Mouse (Mus musculus) C2C12 (cell line): ENCODE measurements around the gene 9230102O04Rik. TPM values are rescaled to one million over a fixed set of nuclear protein-coding genes. Genes with fewer than 3 reads are reported as not detected.

Experiments
- H3K27me3 ChIP-seq: one replicate; pipeline ENCODE4 v1.6.1; 2011; ENCODE audit not compliant: control insufficient read depth, insufficient read depth, insufficient read length
- H3K36me3 ChIP-seq: one replicate; pipeline ENCODE4 v1.6.1; 2011; ENCODE audit not compliant: control insufficient read depth, insufficient read depth
- H3K4me3 ChIP-seq: one replicate; pipeline ENCODE4 v1.5.1; 2011; ENCODE audit warnings: mild to moderate bottlenecking, control low read depth; ENCODE audit not compliant: poor library complexity, insufficient read depth, severe bottlenecking
- H3K79me2 ChIP-seq: one replicate; pipeline ENCODE4 v1.6.1; 2011; ENCODE audit not compliant: control insufficient read depth, insufficient read depth
- H3K79me3 ChIP-seq: one replicate; pipeline ENCODE4 v1.6.1; 2011; ENCODE audit warnings: low read depth, control low read depth
- H3ac ChIP-seq: one replicate; pipeline ENCODE3; 2011; ENCODE audit warnings: low read depth; ENCODE audit not compliant: control insufficient read depth, insufficient read length
- CEBPB ChIP-seq: IDR thresholded peaks from one replicate; pipeline ENCODE4 v1.6.1; 2011; ENCODE audit warnings: low read depth, mild to moderate bottlenecking, control low read depth, moderate library complexity
- CTCF ChIP-seq: IDR thresholded peaks from one replicate; pipeline ENCODE4 v1.5.1; 2011; ENCODE audit not compliant: control insufficient read depth, insufficient read depth, insufficient read length
- FOSL1 ChIP-seq: IDR thresholded peaks from one replicate; pipeline ENCODE4 v1.8.0; 2011; ENCODE audit warnings: mild to moderate bottlenecking, low read length; ENCODE audit not compliant: poor library complexity, insufficient read depth, severe bottlenecking
- MAX ChIP-seq: IDR thresholded peaks from one replicate; pipeline ENCODE4 v1.6.1; 2011; ENCODE audit warnings: mild to moderate bottlenecking, control low read depth
- MYOD1 ChIP-seq: IDR thresholded peaks from one replicate; pipeline ENCODE4 v1.6.1; 2011; ENCODE audit warnings: low read depth; ENCODE audit not compliant: control insufficient read depth, insufficient read length
- MYOG ChIP-seq: IDR thresholded peaks from one replicate; pipeline ENCODE4 v1.6.1; 2011; ENCODE audit not compliant: control insufficient read depth, insufficient read length; ENCODE audit errors: extremely low read depth
- USF1 ChIP-seq: IDR thresholded peaks from one replicate; pipeline ENCODE4 v1.6.1; 2011; ENCODE audit warnings: low read depth, mild to moderate bottlenecking, control low read depth, moderate library complexity
- polyA plus RNA-seq: library from polyadenylated mRNA; unstranded; fragments of >200 nt; fragmentation: generic; extraction: Trizol; gene quantifications from one replicate; pipeline ENCODE4 v1.2.1, GENCODE M21; 2012; ENCODE audit warnings: missing spikeins

The 9230102O04Rik gene
- polyA plus RNA-seq, 1 experiment: not detected

DNA sequence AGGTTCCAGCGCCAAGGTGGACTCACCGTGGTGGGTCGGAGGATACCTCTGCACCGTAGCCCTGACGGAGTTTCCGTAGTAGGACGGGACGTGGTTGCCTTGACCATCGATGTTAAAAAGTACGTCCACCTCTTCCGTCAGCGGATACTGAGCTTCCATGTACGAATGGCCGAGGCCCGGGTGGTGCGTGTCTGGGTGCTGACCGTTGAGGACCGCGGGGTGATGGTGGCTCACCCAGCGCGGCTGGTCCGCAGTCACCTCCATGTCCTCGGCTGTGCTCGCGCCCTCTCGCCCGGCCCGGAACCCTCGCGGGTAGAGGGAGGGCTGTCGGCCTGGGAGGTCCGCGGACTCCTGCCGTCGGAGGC is 12.0 kb downstream of the 9230102O04Rik start:
- peaks cover 11% of the 10 kb centered on the region for H3K79me2 ChIP-seq
- H3K79me3 ChIP-seq: no peaks in the 10 kb centered on the region
- H3K36me3 ChIP-seq: no peaks in the 10 kb centered on the region
- H3ac ChIP-seq: peak overlapping the region; percentile 91
- H3K27me3 ChIP-seq: no peaks in the 10 kb centered on the region
- TF ChIP-seq FOSL1 (no peak), MAX (no peak), CEBPB (no peak), USF1 (no peak), MYOG (no peak), CTCF (no peak), MYOD1 (no peak)
- peak overlapping the region; percentile 38 for H3K4me3 ChIP-seq

- Histone ChIP-seq H3K27me3 (no peaks in the 10 kb centered on the region), H3ac (peak overlapping the region; percentile 91), H3K4me3 (peak overlapping the region; percentile 14), H3K36me3 (no peaks in the 10 kb centered on the region), H3K79me2 (peaks cover 11% of the 10 kb centered on the region), H3K79me3 (no peaks in the 10 kb centered on the region)
- TF ChIP-seq MAX: no peak
- TF ChIP-seq FOSL1: no peak
- TF ChIP-seq USF1: no peak
- TF ChIP-seq CTCF: no peak
- no peak for TF ChIP-seq CEBPB
- TF ChIP-seq MYOD1: no peak
Observed at GRCm38 (mm10) chr2:9876621-9877325, 12.6 kb downstream of the 9230102O04Rik start.

GRCm38 (mm10) chr2:9875676-9876357 is 13.5 kb downstream of the 9230102O04Rik start:
- Histone ChIP-seq H3K27me3 (no peaks in the 10 kb centered on the region), H3K79me3 (no peaks in the 10 kb centered on the region), H3K4me3 (no peak overlapping the region), H3K36me3 (no peaks in the 10 kb centered on the region), H3K79me2 (peaks cover 11% of the 10 kb centered on the region), H3ac (no peak overlapping the region)
- TF ChIP-seq FOSL1 (no peak), CEBPB (no peak), MYOD1 (no peak), USF1 (no peak), CTCF (no peak), MYOG (no peak), MAX (no peak)

DNA sequence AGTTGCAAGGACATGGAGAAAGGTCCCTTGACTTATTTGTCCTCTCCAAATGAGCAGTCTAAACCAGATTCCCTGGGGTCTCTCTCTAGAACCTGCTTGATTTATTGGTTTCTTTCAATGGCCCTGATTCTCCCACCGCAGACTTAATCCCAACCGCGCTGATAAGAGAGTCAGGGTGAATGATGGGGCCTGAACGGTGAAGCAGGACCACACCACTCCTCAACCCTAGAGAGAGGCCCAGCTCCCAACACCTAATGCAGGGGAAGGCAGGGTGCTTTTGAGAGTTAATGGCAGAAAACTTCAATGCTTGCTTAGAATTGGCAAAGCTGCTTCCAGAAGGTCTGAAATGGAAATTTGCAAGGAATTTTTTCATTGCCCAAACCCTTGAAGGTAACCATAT is 14.1 kb downstream of the 9230102O04Rik start:
- Histone ChIP-seq H3K27me3 (no peaks in the 10 kb centered on the region), H3K4me3 (no peak overlapping the region)

DNA sequence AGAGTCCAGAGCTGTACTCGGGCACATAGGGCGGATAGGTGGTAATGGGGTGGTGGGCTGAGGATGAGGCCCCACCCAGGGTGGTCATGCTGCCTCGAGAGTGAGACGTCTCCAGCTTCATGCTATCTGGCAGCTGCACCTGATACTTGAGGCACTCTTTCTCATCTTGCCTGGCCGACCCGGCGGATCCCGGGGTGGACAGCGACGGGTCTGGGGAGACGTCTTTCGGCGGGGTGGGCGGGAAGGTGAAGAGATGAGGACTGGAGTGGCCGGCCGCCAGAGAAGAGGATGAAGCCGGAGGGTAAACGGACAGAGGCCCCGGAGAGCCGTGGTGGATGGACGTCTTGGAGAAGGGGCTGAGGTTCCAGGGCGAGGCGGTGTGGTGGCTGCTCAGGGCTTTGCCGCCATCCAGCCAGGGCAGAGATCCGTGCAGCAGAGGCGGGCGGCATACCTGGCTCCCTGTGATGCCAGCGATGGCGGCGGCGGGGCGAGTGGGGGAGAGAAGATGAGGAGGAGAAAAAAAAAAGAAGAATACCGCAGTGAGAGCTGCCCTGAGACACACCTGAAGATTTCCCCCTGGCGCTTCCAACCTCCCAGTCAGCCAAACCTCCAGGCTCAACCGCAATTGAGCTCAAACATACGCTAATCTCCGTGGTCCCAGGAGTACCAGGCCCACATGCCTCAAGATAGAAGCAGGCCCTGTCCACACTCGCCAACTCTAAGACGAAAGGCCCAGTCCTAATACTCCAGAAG is 14.7 kb downstream of the 9230102O04Rik start:
- TF ChIP-seq CTCF: no peak
- no peaks in the 10 kb centered on the region for H3K36me3 ChIP-seq
- H3K4me3 ChIP-seq: no peak overlapping the region
- no peaks in the 10 kb centered on the region for H3K27me3 ChIP-seq
- no peaks in the 10 kb centered on the region for H3K79me3 ChIP-seq
- H3K79me2 ChIP-seq: peaks cover 11% of the 10 kb centered on the region
- H3ac ChIP-seq: no peak overlapping the region

More for the DNA sequence above, 14.1 kb downstream of the 9230102O04Rik start:
- Histone ChIP-seq H3K79me3 (no peaks in the 10 kb centered on the region), H3ac (no peak overlapping the region), H3K36me3 (no peaks in the 10 kb centered on the region), H3K79me2 (peaks cover 11% of the 10 kb centered on the region)
- TF ChIP-seq MAX (no peak), USF1 (no peak), MYOG (no peak), CTCF (no peak), FOSL1 (no peak), MYOD1 (no peak), CEBPB (no peak)

DNA sequence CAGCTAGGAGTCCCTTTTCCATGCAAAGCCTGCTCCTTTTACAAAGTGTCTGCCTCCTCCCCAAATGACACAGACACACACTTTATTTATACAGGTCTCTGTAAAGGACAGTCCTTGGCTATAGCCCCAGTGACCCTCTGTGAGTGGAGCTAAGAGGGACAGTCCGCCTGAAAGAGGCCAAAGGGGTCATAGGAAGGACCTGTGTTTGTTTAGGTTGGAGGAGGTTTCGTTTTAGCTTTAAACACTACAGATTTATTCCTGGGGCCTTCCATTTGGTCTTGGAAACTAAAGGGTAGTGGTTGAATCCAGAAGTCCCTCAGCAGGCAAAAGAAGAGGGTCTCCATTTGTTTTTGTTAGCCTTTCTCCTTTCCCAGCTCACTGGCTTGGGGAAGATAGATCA is 15.6 kb downstream of the 9230102O04Rik start:
- Histone ChIP-seq H3K79me2 (peaks cover 11% of the 10 kb centered on the region), H3K27me3 (no peaks in the 10 kb centered on the region), H3ac (no peak overlapping the region), H3K4me3 (no peak overlapping the region), H3K79me3 (no peaks in the 10 kb centered on the region), H3K36me3 (no peaks in the 10 kb centered on the region)
- TF ChIP-seq USF1: no peak
- no peak for TF ChIP-seq FOSL1
- TF ChIP-seq MYOG: no peak
- no peak for TF ChIP-seq CEBPB
- no peak for TF ChIP-seq MAX
- TF ChIP-seq MYOD1: no peak
